Mouse (Mus musculus): ENCODE measurements around the gene Pole2. TPM values are rescaled to one million over a fixed set of nuclear protein-coding genes. Genes with fewer than 3 reads are reported as not detected.
A peak's percentile ranks its signal among the peaks of the same experiment; 100 is the strongest.

Gene Pole2
- polyA plus RNA-seq, 1 experiment, result 63.4 TPM

DNA sequence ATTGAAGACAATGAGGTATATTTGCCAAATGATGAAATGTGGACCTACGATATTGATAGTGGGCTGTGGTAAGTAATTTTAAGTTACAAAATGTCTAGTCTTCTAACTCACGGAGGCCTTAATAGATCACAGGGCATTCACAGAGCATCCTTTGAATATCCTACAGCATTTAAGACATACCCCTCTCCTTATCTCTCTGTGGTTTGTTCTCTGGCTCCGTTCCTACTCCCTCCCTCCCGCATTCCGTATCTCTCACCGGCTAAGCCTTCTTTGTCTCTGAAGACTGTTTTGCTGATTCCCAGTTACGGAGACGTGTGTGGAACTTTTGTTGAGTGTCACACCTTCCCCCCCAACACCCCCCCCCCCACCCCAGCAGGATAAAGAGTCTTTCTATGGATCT, 22.8 kb upstream of the Pole2 start:
- TF ChIP-seq CTCF (IDR thresholded peaks at IDR 0.05; ENCODE audit: control insufficient read depth, insufficient read depth, insufficient replicate concordance, low read depth, low read length), result no peak
- no peak for TF ChIP-seq POLR2A (IDR thresholded peaks at IDR 0.05; ENCODE audit: control insufficient read depth, low read depth, low read length)
- no peaks in the 10 kb centered on the region for H3K36me3 ChIP-seq (ENCODE audit: control insufficient read depth, insufficient read depth, low read length)
- H3K4me3 ChIP-seq (ENCODE audit: control insufficient read depth, low read depth, low read length), result no peak overlapping the region
- H3K27me3 ChIP-seq (ENCODE audit: control insufficient read depth, insufficient read depth, low read length), result no peaks in the 10 kb centered on the region
- H3K27ac ChIP-seq (ENCODE audit: control insufficient read depth, insufficient read depth, low read depth, low read length), result no peak overlapping the region
- H3K4me1 ChIP-seq (ENCODE audit: control insufficient read depth, insufficient read depth, low read length), result peaks cover 2% of the 10 kb centered on the region; the same call in 1 of the 2 replicates

DNA sequence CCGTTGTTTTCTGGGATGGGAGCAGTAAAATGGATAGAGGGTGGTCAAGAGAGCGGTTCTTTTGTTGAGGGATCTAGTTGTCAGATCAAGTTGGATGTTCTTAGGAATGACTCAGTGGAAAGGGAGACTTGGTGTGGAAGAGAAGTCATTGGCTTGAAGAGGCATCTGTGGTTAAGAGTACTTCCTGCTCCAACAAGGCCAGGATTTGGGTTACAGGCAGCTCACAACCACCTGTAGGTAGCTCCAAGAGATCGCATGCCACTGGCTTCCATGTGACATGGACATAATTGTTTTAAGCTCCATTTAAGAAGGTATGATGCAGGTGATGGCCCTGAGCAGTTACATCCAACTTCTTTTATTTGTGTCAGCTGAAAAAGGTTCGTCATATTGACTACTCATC, 21.8 kb upstream of the Pole2 start:
- Histone ChIP-seq H3K27me3 (ENCODE audit: control insufficient read depth, insufficient read depth, low read length) (no peaks in the 10 kb centered on the region), H3K36me3 (ENCODE audit: control insufficient read depth, insufficient read depth, low read length) (no peaks in the 10 kb centered on the region), H3K27ac (ENCODE audit: control insufficient read depth, insufficient read depth, low read depth, low read length) (no peak overlapping the region), H3K4me3 (ENCODE audit: control insufficient read depth, low read depth, low read length) (no peak overlapping the region), H3K4me1 (ENCODE audit: control insufficient read depth, insufficient read depth, low read length) (peaks cover 2% of the 10 kb centered on the region; the same call in 1 of the 2 replicates)
- TF ChIP-seq POLR2A (IDR thresholded peaks at IDR 0.05; ENCODE audit: control insufficient read depth, low read depth, low read length) (no peak), CTCF (IDR thresholded peaks at IDR 0.05; ENCODE audit: control insufficient read depth, insufficient read depth, insufficient replicate concordance, low read depth, low read length) (no peak)

DNA sequence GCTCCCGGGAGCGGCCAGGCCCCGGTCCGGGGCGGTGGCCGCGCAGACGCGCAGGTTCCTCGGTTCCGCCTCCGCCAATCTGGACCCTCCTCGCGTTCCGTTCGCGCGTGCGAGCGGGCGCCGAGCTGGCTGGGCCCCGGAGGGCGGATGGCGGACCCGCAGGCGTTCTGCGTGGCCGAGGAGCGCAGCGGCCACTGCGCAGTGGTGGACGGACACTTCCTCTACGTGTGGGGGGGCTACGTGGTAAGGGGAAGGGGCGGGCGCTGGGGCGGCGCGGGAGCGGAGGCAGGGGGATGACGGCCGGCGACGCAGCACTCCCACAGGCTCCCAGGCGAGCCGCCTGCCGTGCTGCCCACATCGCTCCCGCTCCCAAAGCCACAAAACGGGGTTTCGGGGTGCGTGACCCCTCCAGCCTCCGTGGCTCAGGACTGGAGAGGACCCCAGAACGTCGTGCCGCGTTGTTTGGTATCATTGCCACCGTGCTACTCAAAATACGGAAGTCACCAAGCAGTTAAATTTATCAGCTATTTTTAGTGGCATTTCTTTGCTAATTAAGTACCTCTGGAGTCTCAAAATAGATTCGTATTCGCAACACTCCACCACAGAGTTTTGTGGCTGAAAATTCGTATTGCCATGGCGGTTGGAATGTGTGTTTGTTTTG, 13.9 kb upstream of the Pole2 start:
- peaks cover 5% of the 10 kb centered on the region for H3K4me1 ChIP-seq (ENCODE audit: control insufficient read depth, insufficient read depth, low read length)
- peak overlapping the region; percentile 95 for H3K4me3 ChIP-seq (ENCODE audit: control insufficient read depth, low read depth, low read length)
- TF ChIP-seq CTCF (IDR thresholded peaks at IDR 0.05; ENCODE audit: control insufficient read depth, insufficient read depth, insufficient replicate concordance, low read depth, low read length) (no peak), POLR2A (IDR thresholded peaks at IDR 0.05; ENCODE audit: control insufficient read depth, low read depth, low read length) (peak; percentile 79; the same call in 1 of the 2 replicates)
- no peaks in the 10 kb centered on the region for H3K27me3 ChIP-seq (ENCODE audit: control insufficient read depth, insufficient read depth, low read length)
- H3K27ac ChIP-seq (ENCODE audit: control insufficient read depth, insufficient read depth, low read depth, low read length), result peak overlapping the region; percentile 82
- no peaks in the 10 kb centered on the region for H3K36me3 ChIP-seq (ENCODE audit: control insufficient read depth, insufficient read depth, low read length)

DNA sequence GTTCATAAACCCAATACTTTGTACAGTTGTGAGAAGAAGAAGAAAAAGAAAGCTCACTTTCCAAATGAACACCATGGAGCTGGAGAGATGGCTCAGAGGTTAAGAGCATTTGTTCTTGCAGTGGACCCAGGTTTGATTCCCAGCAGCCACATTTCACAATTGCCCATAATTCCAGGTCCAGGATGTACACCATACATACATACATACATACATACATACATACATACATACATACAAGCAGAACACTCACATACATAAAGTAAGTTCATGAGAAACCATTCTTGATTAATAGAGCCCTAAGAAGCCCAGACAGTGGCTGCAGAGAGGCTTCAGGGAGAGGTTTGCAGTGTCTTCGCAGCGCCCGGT, 13.4 kb upstream of the Pole2 start:
- H3K4me1 ChIP-seq (ENCODE audit: control insufficient read depth, insufficient read depth, low read length), result peaks cover 5% of the 10 kb centered on the region
- H3K4me3 ChIP-seq (ENCODE audit: control insufficient read depth, low read depth, low read length), result peak overlapping the region; percentile 95
- TF ChIP-seq CTCF (IDR thresholded peaks at IDR 0.05; ENCODE audit: control insufficient read depth, insufficient read depth, insufficient replicate concordance, low read depth, low read length), result no peak
- no peak for TF ChIP-seq POLR2A (IDR thresholded peaks at IDR 0.05; ENCODE audit: control insufficient read depth, low read depth, low read length)
- peak overlapping the region; percentile 77 for H3K27ac ChIP-seq (ENCODE audit: control insufficient read depth, insufficient read depth, low read depth, low read length)
- no peaks in the 10 kb centered on the region for H3K27me3 ChIP-seq (ENCODE audit: control insufficient read depth, insufficient read depth, low read length)
- H3K36me3 ChIP-seq (ENCODE audit: control insufficient read depth, insufficient read depth, low read length), result no peaks in the 10 kb centered on the region

DNA sequence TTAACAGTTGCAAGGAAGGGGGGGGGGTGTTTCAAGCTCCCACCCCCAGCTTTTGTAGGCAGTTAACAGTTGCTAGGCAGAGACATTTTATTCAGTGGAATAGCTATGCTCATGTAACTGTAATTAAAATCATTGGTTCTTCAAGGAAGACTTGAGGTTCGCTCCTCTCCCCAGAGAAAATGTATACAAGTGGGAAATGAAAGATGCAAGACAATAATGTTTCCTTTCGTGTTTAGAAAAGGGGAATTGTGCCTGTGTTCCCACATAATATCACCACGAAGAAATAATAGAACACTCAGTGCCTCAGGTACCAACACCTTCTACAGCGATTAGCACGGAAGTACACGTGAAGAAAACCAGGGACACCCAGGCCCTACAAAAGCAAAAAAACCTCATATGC, 12.9 kb upstream of the Pole2 start, which contains the start of gene Klhdc1:
TSS of gene Klhdc1 (plus strand) at position 301 of the 400 bp plus-strand sequence.
- TF ChIP-seq CTCF (IDR thresholded peaks at IDR 0.05; ENCODE audit: control insufficient read depth, insufficient read depth, insufficient replicate concordance, low read depth, low read length), result no peak
- H3K4me3 ChIP-seq (ENCODE audit: control insufficient read depth, low read depth, low read length), result peak within 1 kb of the TSS; percentile 95
- no peaks in the 10 kb centered on the region for H3K27me3 ChIP-seq (ENCODE audit: control insufficient read depth, insufficient read depth, low read length)
- H3K4me1 ChIP-seq (ENCODE audit: control insufficient read depth, insufficient read depth, low read length), result peaks cover 5% of the 10 kb centered on the region
- H3K36me3 ChIP-seq (ENCODE audit: control insufficient read depth, insufficient read depth, low read length), result no peaks in the 10 kb centered on the region
- peak within 1 kb of the TSS; percentile 82 for H3K27ac ChIP-seq (ENCODE audit: control insufficient read depth, insufficient read depth, low read depth, low read length)

DNA sequence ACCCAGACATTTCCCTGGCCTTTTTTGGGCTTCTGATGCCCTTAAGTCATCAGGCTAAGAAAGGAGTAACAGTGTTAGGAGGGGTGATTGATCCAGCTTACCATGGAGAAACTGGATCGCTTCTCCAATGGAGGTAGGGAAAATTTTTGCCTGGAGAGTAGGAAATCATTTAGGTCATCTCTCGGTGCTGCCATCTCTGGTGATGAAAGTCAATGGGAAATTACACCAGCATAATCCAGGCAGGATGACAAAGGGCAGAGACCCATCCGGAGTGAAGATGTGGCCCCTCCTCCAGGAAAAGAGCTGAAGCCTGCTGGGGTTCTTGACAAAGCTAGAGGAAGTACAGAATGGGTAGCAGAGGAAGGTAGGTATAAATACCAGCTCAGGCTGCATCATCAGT, 10.3 kb upstream of the Pole2 start:
- Histone ChIP-seq H3K36me3 (ENCODE audit: control insufficient read depth, insufficient read depth, low read length) (no peaks in the 10 kb centered on the region), H3K4me1 (ENCODE audit: control insufficient read depth, insufficient read depth, low read length) (peaks cover 5% of the 10 kb centered on the region), H3K27ac (ENCODE audit: control insufficient read depth, insufficient read depth, low read depth, low read length) (no peak overlapping the region), H3K4me3 (ENCODE audit: control insufficient read depth, low read depth, low read length) (no peak overlapping the region), H3K27me3 (ENCODE audit: control insufficient read depth, insufficient read depth, low read length) (no peaks in the 10 kb centered on the region)
- no peak for TF ChIP-seq CTCF (IDR thresholded peaks at IDR 0.05; ENCODE audit: control insufficient read depth, insufficient read depth, insufficient replicate concordance, low read depth, low read length)
- no peak for TF ChIP-seq POLR2A (IDR thresholded peaks at IDR 0.05; ENCODE audit: control insufficient read depth, low read depth, low read length)

DNA sequence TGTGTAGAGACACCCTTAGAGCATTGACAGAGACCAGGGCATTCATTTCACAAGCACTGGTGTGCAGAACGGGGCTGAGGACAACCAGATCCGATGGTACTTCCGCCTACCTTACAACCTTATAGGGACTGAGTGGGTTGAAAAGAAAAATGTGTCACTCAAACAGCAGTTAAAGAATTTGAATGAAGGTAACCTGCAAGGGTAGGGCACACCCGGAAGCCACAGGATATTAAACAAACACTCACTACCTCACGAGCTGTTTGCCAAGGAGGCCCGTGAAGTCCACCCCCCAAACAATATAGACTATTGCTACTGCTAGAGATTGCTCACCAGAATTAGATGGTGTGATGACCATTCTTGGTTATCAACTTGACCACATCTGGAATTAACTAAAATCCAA, 7.8 kb upstream of the Pole2 start:
- TF ChIP-seq POLR2A (IDR thresholded peaks at IDR 0.05; ENCODE audit: control insufficient read depth, low read depth, low read length) (no peak), CTCF (IDR thresholded peaks at IDR 0.05; ENCODE audit: control insufficient read depth, insufficient read depth, insufficient replicate concordance, low read depth, low read length) (no peak)
- Histone ChIP-seq H3K4me3 (ENCODE audit: control insufficient read depth, low read depth, low read length) (peak overlapping the region; percentile 42), H3K4me1 (ENCODE audit: control insufficient read depth, insufficient read depth, low read length) (peaks cover 5% of the 10 kb centered on the region), H3K27ac (ENCODE audit: control insufficient read depth, insufficient read depth, low read depth, low read length) (0 out of 2 replicates have a peak overlapping the region, but pooled peaks have one; percentile 21), H3K36me3 (ENCODE audit: control insufficient read depth, insufficient read depth, low read length) (no peaks in the 10 kb centered on the region), H3K27me3 (ENCODE audit: control insufficient read depth, insufficient read depth, low read length) (no peaks in the 10 kb centered on the region)

Data from testis, adult 2 months (tissue).